Mouse (Mus musculus) intestine, embryonic 15.5 days (tissue): Measurements from ENCODE around the gene Eddm3b. TPM values are rescaled to one million over a fixed set of nuclear protein-coding genes. Genes with fewer than 3 reads are reported as not detected.

ENCODE experiments used
- ATAC-seq: fragments of 200-750 bp; cut with Nextera tagmentation; 2 replicates; pipeline ENCODE4 v1.8.0; 2017; ENCODE audit warnings: moderate TSS enrichment, moderate library complexity
- H3K27ac ChIP-seq: fragments of 300-500 bp; sonication (generic); 2 replicates; pipeline ENCODE4 v1.5.1; 2015; ENCODE audit warnings: mild to moderate bottlenecking, inconsistent platforms
- H3K27me3 ChIP-seq: fragments of 300-500 bp; sonication (generic); replicated peaks from 2 replicates; pipeline ENCODE4 v1.6.1; 2015; ENCODE audit warnings: inconsistent platforms
- H3K36me3 ChIP-seq: fragments of 300-500 bp; sonication (generic); 2 replicates; pipeline ENCODE4 v1.6.1; 2015; ENCODE audit warnings: inconsistent platforms
- H3K4me1 ChIP-seq: fragments of 300-500 bp; sonication (generic); replicated peaks from 2 replicates; pipeline ENCODE4 v1.6.1; 2015; ENCODE audit warnings: inconsistent platforms
- H3K4me2 ChIP-seq: fragments of 300-500 bp; sonication (generic); replicated peaks from 2 replicates; pipeline ENCODE4 v1.6.1; 2015; ENCODE audit warnings: mild to moderate bottlenecking, inconsistent platforms
- H3K4me3 ChIP-seq: fragments of 300-500 bp; sonication (generic); replicated peaks from 2 replicates; pipeline ENCODE4 v1.5.1; 2015; ENCODE audit warnings: inconsistent platforms
- H3K9ac ChIP-seq: fragments of 300-500 bp; sonication (generic); 2 replicates; pipeline ENCODE4 v1.6.1; 2015; ENCODE audit warnings: inconsistent platforms
- H3K9me3 ChIP-seq: fragments of 300-500 bp; sonication (generic); 2 replicates; pipeline ENCODE4 v1.6.1; 2016; ENCODE audit warnings: inconsistent platforms
- WGBS: fragments of 180-500 bp; shearing (Covaris S2); methylation state at CpG from one replicate; pipeline ENCODE4 v1.1.7; 2015; 5-methylcytosine and 5-hydroxymethylcytosine counted together
- polyA plus RNA-seq: library from polyadenylated mRNA; unstranded; fragments of >200 nt; fragmentation: Nextera tagmentation; extraction: Ambion mirVana; gene quantifications from 2 replicates; pipeline ENCODE4 v1.2.1, GENCODE M21; 2015

The Eddm3b gene
- polyA plus RNA-seq, 1 experiment from 2014 or later: not detected

- H3K4me1 ChIP-seq: 0 out of 2 replicates have a peak, but pooled peaks cover 3% of the 10 kb centered on the region
- peak overlapping the region; percentile 63 for H3K4me3 ChIP-seq
- ATAC-seq: peak; percentile 39
- peak overlapping the region; percentile 77 for H3K4me2 ChIP-seq
- no peaks in the 10 kb centered on the region for H3K9me3 ChIP-seq
- peak overlapping the region; percentile 57 for H3K9ac ChIP-seq
- WGBS: under 1% methylated on average over 23 of the region's 23 CpGs
- H3K27ac ChIP-seq: peak overlapping the region; percentile 87
- no peaks in the 10 kb centered on the region for H3K27me3 ChIP-seq
- H3K36me3 ChIP-seq: no peaks in the 10 kb centered on the region
Measured at GRCm38 (mm10) chr14:51088166-51088969, 25.9 kb upstream of the Eddm3b start.

- under 1% methylated on average over 34 of the region's 34 CpGs for WGBS
- no peaks in the 10 kb centered on the region for H3K36me3 ChIP-seq
- peak; percentile 90 for ATAC-seq
Measured at GRCm38 (mm10) chr14:51088970-51089673, 25.1 kb upstream of the Eddm3b start.

GRCm38 (mm10) chr14:51089674-51090076 is 24.6 kb upstream of the Eddm3b start:
- ATAC-seq: no peak
- peak overlapping the region; percentile 77 for H3K4me2 ChIP-seq
- WGBS: under 1% methylated on average over 15 of the region's 15 CpGs
- H3K27me3 ChIP-seq: no peaks in the 10 kb centered on the region
- peak overlapping the region; percentile 87 for H3K27ac ChIP-seq
- 0 out of 2 replicates have a peak, but pooled peaks cover 2% of the 10 kb centered on the region for H3K4me1 ChIP-seq
- peak overlapping the region; percentile 63 for H3K4me3 ChIP-seq
- no peaks in the 10 kb centered on the region for H3K9me3 ChIP-seq
- H3K9ac ChIP-seq: peak overlapping the region; percentile 56
- no peaks in the 10 kb centered on the region for H3K36me3 ChIP-seq

More at GRCm38 (mm10) chr14:51088970-51089673, 25.1 kb upstream of the Eddm3b start:
- H3K9me3 ChIP-seq: no peaks in the 10 kb centered on the region
- H3K9ac ChIP-seq: peak overlapping the region; percentile 57
- H3K4me1 ChIP-seq: 0 out of 2 replicates have a peak, but pooled peaks cover 2% of the 10 kb centered on the region
- H3K4me3 ChIP-seq: peak overlapping the region; percentile 63
- no peaks in the 10 kb centered on the region for H3K27me3 ChIP-seq
- H3K27ac ChIP-seq: peak overlapping the region; percentile 87
- H3K4me2 ChIP-seq: peak overlapping the region; percentile 77

GRCm38 (mm10) chr14:51090077-51090781 is 24.0 kb upstream of the Eddm3b start:
- H3K27ac ChIP-seq: peak overlapping the region; percentile 87
- H3K27me3 ChIP-seq: no peaks in the 10 kb centered on the region
- peak overlapping the region; percentile 56 for H3K9ac ChIP-seq
- H3K9me3 ChIP-seq: no peaks in the 10 kb centered on the region
- H3K4me3 ChIP-seq: peak overlapping the region; percentile 63
- WGBS: under 1% methylated on average over 27 of the region's 27 CpGs
- H3K4me1 ChIP-seq: 0 out of 2 replicates have a peak, but pooled peaks cover 2% of the 10 kb centered on the region
- peak; percentile 48 for ATAC-seq
- no peaks in the 10 kb centered on the region for H3K36me3 ChIP-seq
- H3K4me2 ChIP-seq: peak overlapping the region; percentile 77

- Histone ChIP-seq H3K27me3 (no peaks in the 10 kb centered on the region), H3K27ac (peak within 1 kb of the TSS; percentile 87), H3K36me3 (no peaks in the 10 kb centered on the region), H3K9ac (peak within 1 kb of the TSS; percentile 56), H3K4me1 (0 out of 2 replicates have a peak, but pooled peaks cover 2% of the 10 kb centered on the region), H3K9me3 (no peaks in the 10 kb centered on the region), H3K4me3 (peak within 1 kb of the TSS; percentile 63), H3K4me2 (peak within 1 kb of the TSS; percentile 77)
- peak; percentile 31; the same call in 1 of the 2 replicates for ATAC-seq
- WGBS: 5% methylated on average over 33 of the region's 33 CpGs
Measured at GRCm38 (mm10) chr14:51090921-51091900, 23.0 kb upstream of the Eddm3b start, which contains the start of the genes Rnase4 and Ang. Gene Rnase4 (plus strand): TSS chr14:51091077. Gene Ang (plus strand): TSS chr14:51091150.

GRCm38 (mm10) chr14:51092073-51092620 is 22.1 kb upstream of the Eddm3b start:
- no peaks in the 10 kb centered on the region for H3K36me3 ChIP-seq
- no peak overlapping the region for H3K9ac ChIP-seq
- no peaks in the 10 kb centered on the region for H3K27me3 ChIP-seq
- peak overlapping the region; percentile 63 for H3K4me3 ChIP-seq
- H3K27ac ChIP-seq: peak overlapping the region; percentile 28
- H3K4me2 ChIP-seq: peak overlapping the region; percentile 77
- H3K9me3 ChIP-seq: no peaks in the 10 kb centered on the region
- no peak for ATAC-seq
- 0 out of 2 replicates have a peak, but pooled peaks cover 2% of the 10 kb centered on the region for H3K4me1 ChIP-seq
- 40% methylated on average over 8 of the region's 8 CpGs for WGBS

GRCm38 (mm10) chr14:51093496-51093895 is 20.7 kb upstream of the Eddm3b start:
- 25% methylated on average over 3 of the region's 3 CpGs for WGBS
- Histone ChIP-seq H3K27ac (no peak overlapping the region), H3K4me1 (0 out of 2 replicates have a peak, but pooled peaks cover 2% of the 10 kb centered on the region), H3K4me2 (no peak overlapping the region), H3K36me3 (no peaks in the 10 kb centered on the region), H3K4me3 (no peak overlapping the region), H3K27me3 (no peaks in the 10 kb centered on the region), H3K9ac (no peak overlapping the region), H3K9me3 (no peaks in the 10 kb centered on the region)
- no peak for ATAC-seq

GRCm38 (mm10) chr14:51094096-51094875 is 19.9 kb upstream of the Eddm3b start:
- 83% methylated on average over 5 of the region's 5 CpGs for WGBS
- H3K4me1 ChIP-seq: 0 out of 2 replicates have a peak, but pooled peaks cover 2% of the 10 kb centered on the region
- ATAC-seq: no peak
- no peaks in the 10 kb centered on the region for H3K36me3 ChIP-seq
- no peak overlapping the region for H3K27ac ChIP-seq
- no peak overlapping the region for H3K4me3 ChIP-seq
- H3K4me2 ChIP-seq: no peak overlapping the region
- no peaks in the 10 kb centered on the region for H3K9me3 ChIP-seq
- no peak overlapping the region for H3K9ac ChIP-seq
- H3K27me3 ChIP-seq: no peaks in the 10 kb centered on the region

GRCm38 (mm10) chr14:51094921-51095320 is 19.3 kb upstream of the Eddm3b start:
- H3K4me1 ChIP-seq: 0 out of 2 replicates have a peak, but pooled peaks cover 2% of the 10 kb centered on the region
- no peaks in the 10 kb centered on the region for H3K27me3 ChIP-seq
- WGBS: 72% methylated on average over 8 of the region's 9 CpGs
- H3K27ac ChIP-seq: no peak overlapping the region
- no peaks in the 10 kb centered on the region for H3K9me3 ChIP-seq
- no peak overlapping the region for H3K9ac ChIP-seq
- ATAC-seq: no peak
- H3K4me2 ChIP-seq: no peak overlapping the region
- H3K4me3 ChIP-seq: no peak overlapping the region
- no peaks in the 10 kb centered on the region for H3K36me3 ChIP-seq
